Mouse (Mus musculus) liver, adult 2 months (tissue): ENCODE measurements at regions not wholly inside any gene's neighbourhood (a gene's known extent, or its start where the extent isn't known, plus 50 kb on each side); places are given as distances from the start of the nearest gene placed in this dataset.

ENCODE experiments used
- CTCF ChIP-seq: fragments of 200-500 bp; IDR thresholded peaks from 2 replicates; pipeline ENCODE4 v1.5.1; 2011; ENCODE audit warnings: low read depth, low read length, control low read depth
- POLR2A ChIP-seq: fragments of 200-500 bp; IDR thresholded peaks from 2 replicates; pipeline ENCODE4 v1.6.1; 2011; ENCODE audit warnings: low read length, control low read depth; ENCODE audit not compliant: insufficient read depth; ENCODE audit errors: extremely low read depth

GRCm38 (mm10) chr11:114303636-114304354 lies 236.9 kb upstream of the Sdk2 start:
- TF ChIP-seq CTCF (no peak), POLR2A (no peak)
